Mouse (Mus musculus) erythroblast, embryonic 14.5 days (primary cell): ENCODE data around the gene Agtpbp1.

Experiments
- GATA1 ChIP-seq: IDR thresholded peaks from 2 replicates; pipeline ENCODE4 v1.6.1; 2012; ENCODE audit warnings: low read length, inconsistent platforms, mixed read lengths
- TAL1 ChIP-seq: IDR thresholded peaks from 3 replicates; pipeline ENCODE4 v1.6.1; 2012; ENCODE audit warnings: low read length, inconsistent platforms, mixed read lengths

GRCm38 (mm10) chr13:59615152-59615551 is 30.1 kb upstream of the Agtpbp1 start:
- TF ChIP-seq GATA1 (no peak), TAL1 (no peak)
